Mouse (Mus musculus): Measurements from ENCODE around the gene Nol8.

GRCm38 (mm10) chr13:49712047-49712721, 59.3 kb downstream of the Nol8 start:
- TF ChIP-seq CTCF (IDR thresholded peaks at IDR 0.05; ENCODE audit: low read depth, low read length) (no peak), GATA2 (IDR thresholded peaks at IDR 0.05; ENCODE audit: borderline replicate concordance, low read depth, low read length) (no peak), TAL1 (conservative IDR thresholded peaks at IDR 0.05; ENCODE audit: low read depth, low read length) (no peak), GATA1 (IDR thresholded peaks at IDR 0.05; ENCODE audit: borderline replicate concordance, low read length) (no peak)

All from G1E (cell line).